Mouse (Mus musculus) G1E (cell line): ENCODE results near the gene Olfr224. TPM values are rescaled to one million over a fixed set of nuclear protein-coding genes. Genes with fewer than 3 reads are reported as not detected.

Source experiments
- ATAC-seq: 2 replicates; pipeline ENCODE4 v1.8.0; 2016; ENCODE audit warnings: mild to moderate bottlenecking; ENCODE audit not compliant: insufficient number of reproducible peaks, poor library complexity, low FRiP score, severe bottlenecking; ENCODE audit errors: extremely low read depth
- DNase-seq: peaks from one replicate; pipeline ENCODE4 v3.0.0; 2012; ENCODE audit warnings: low spot score
- H3K27me3 ChIP-seq: 2 replicates; pipeline ENCODE4 v1.6.1; 2012; ENCODE audit warnings: mild to moderate bottlenecking, low read length, inconsistent platforms; ENCODE audit not compliant: insufficient read depth
- H3K36me3 ChIP-seq: replicated peaks from 2 replicates; pipeline ENCODE3; 2012; ENCODE audit warnings: mild to moderate bottlenecking, inconsistent platforms
- H3K4me1 ChIP-seq: 2 replicates; pipeline ENCODE4 v1.6.1; 2012; ENCODE audit warnings: low read depth, low read length, inconsistent platforms, mixed read lengths; ENCODE audit not compliant: insufficient read depth
- H3K4me3 ChIP-seq: 2 replicates; pipeline ENCODE4 v1.5.1; 2012; ENCODE audit warnings: low read depth, mild to moderate bottlenecking, inconsistent platforms, low read length, moderate library complexity, mixed read lengths
- H3K9me3 ChIP-seq: replicated peaks from 2 replicates; pipeline ENCODE4 v1.6.1; 2012; ENCODE audit warnings: inconsistent platforms
- CTCF ChIP-seq: IDR thresholded peaks from 2 replicates; pipeline ENCODE4 v1.5.1; 2012; ENCODE audit warnings: low read depth, low read length, inconsistent platforms, mixed read lengths
- GATA1 ChIP-seq: IDR thresholded peaks from 2 replicates; pipeline ENCODE4 v1.6.1; 2012; ENCODE audit warnings: borderline replicate concordance, low read length, inconsistent platforms, mixed read lengths
- GATA2 ChIP-seq: IDR thresholded peaks from 2 replicates; pipeline ENCODE4 v1.6.1; 2012; ENCODE audit warnings: low read depth, low read length, inconsistent platforms, borderline replicate concordance
- POLR2AphosphoS5 ChIP-seq: IDR thresholded peaks from 2 replicates; pipeline ENCODE4 v1.6.1; 2012; ENCODE audit warnings: low read depth, low read length, inconsistent platforms; ENCODE audit not compliant: insufficient replicate concordance
- TAL1 ChIP-seq: conservative IDR thresholded peaks from 2 replicates; pipeline ENCODE4 v1.6.1; 2012; ENCODE audit warnings: low read depth, low read length, inconsistent platforms, mixed read lengths
- polyA plus RNA-seq: library from polyadenylated mRNA; stranded (reverse); fragments of >175 nt; gene quantifications from 2 replicates; pipeline ENCODE4 v1.2.3, GENCODE M21; 2012
- total RNA-seq, 2 experiments: library from RNA; stranded (forward) in 1 of 2; stranded (reverse) in 1 of 2; fragments of 200-1000 nt in 1 of 2; fragments of >200 nt in 1 of 2; fragmentation: Nextera tagmentation in 1 of 2; gene quantifications; 2 replicates each; pipeline ENCODE4 v1.2.3; 2014 to 2017

Gene Olfr224
- total and polyA plus RNA-seq, 3 experiments, result 0.11 TPM; not detected in 2

DNA sequence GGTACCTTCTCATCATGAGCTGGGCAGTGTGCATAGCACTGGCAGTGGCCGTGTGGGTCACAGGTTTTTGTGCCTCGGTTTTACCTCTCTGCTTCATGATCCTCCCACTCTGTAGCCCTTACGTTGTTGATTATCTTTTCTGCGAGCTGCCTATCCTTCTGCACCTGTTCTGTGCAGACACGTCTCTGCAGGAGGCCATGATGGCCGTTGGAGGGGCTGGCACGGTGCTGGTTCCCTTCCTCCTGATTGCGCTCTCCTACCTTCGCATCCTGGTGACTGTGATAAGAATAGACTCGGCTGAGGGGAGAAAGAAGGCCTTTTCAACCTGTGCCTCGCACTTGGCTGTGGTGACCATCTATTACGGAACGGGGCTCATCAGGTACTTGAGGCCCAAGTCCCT, 27.5 kb upstream of the Olfr224 start:
- no peak for DNase-seq
- no peaks in the 10 kb centered on the region for H3K9me3 ChIP-seq
- no peak overlapping the region for H3K4me3 ChIP-seq
- H3K27me3 ChIP-seq, result peaks cover 7% of the 10 kb centered on the region
- H3K36me3 ChIP-seq, result no peaks in the 10 kb centered on the region
- TF ChIP-seq GATA2, result no peak
- TF ChIP-seq GATA1, result no peak
- TF ChIP-seq POLR2AphosphoS5, result no peak
- TF ChIP-seq CTCF, result no peak
- TF ChIP-seq TAL1, result no peak
- ATAC-seq, result no peak
- H3K4me1 ChIP-seq, result no peaks in the 10 kb centered on the region

- Histone ChIP-seq H3K27me3 (peaks cover 5% of the 10 kb centered on the region), H3K4me3 (no peak within 1 kb of the TSS), H3K36me3 (no peaks in the 10 kb centered on the region), H3K4me1 (no peaks in the 10 kb centered on the region), H3K9me3 (no peaks in the 10 kb centered on the region)
- no peak for DNase-seq
- ATAC-seq, result no peak
- TF ChIP-seq GATA2 (no peak), GATA1 (no peak), CTCF (no peak), TAL1 (no peak), POLR2AphosphoS5 (no peak)
Measured at GRCm38 (mm10) chr11:58594814-58595213, 24.5 kb upstream of the Olfr224 start, which contains the start of gene Olfr324. Gene Olfr324, plus strand, starts transcription at chr11:58595114.

DNA sequence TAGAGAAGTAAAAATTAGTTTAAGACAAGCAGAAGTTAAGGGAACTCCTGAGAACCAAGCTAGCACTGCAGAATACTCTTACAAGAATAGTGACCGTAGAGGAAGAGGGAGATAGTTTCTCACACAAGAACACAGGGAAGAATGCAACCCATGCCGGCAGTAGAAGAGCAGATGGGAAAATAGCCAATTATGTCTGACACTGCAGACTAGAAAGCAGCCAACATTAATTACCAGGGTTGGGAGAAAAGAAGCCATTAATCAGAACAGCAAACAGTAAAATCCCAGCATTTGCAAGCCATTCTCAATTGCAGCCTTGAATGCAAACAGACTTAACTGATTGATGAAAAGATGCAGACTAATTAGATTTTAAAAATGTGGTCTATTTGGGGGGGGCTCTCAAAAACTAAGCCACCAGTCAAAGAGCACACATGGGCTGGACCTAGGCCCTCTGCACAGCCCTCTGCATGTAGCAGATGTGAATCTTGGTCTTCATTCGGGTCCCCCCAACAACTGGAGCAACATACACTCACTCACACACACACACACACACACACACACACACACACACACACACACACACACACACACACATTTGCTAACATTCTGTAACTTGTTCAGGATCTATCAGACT, 18.4 kb upstream of the Olfr224 start:
- Histone ChIP-seq H3K36me3 (no peaks in the 10 kb centered on the region), H3K4me3 (no peak overlapping the region), H3K27me3 (peaks cover 9% of the 10 kb centered on the region), H3K9me3 (no peaks in the 10 kb centered on the region), H3K4me1 (peaks cover 7% of the 10 kb centered on the region)
- no peak for TF ChIP-seq TAL1
- TF ChIP-seq GATA2, result no peak
- TF ChIP-seq POLR2AphosphoS5, result no peak
- no peak for TF ChIP-seq CTCF
- no peak for TF ChIP-seq GATA1
- DNase-seq, result no peak
- no peak for ATAC-seq

DNA sequence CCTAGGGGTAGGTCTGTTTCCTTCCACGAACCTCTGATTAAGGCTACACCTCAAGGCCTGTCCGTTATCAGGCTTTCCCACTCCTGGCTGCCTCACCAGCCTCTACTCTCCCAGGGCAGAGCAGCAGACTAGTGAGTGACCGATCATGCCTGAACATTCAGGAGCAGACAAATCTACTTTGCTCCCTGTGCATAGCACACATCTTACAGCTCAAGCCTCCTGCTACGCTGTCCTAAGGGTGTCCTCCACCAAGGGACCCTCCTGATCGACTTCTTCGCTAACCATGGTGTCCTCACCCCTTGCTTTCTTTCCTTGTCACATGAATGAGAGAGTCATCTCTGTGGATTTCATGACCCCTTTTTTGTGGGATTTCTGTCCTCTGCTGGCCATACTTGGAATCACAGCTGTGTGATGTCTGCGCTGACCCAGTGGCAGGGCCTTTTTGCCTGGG, 17.6 kb upstream of the Olfr224 start:
- Histone ChIP-seq H3K4me1 (peaks cover 7% of the 10 kb centered on the region), H3K9me3 (no peaks in the 10 kb centered on the region), H3K4me3 (peak overlapping the region; percentile 51; the same call in 1 of the 2 replicates), H3K36me3 (no peaks in the 10 kb centered on the region), H3K27me3 (peaks cover 9% of the 10 kb centered on the region)
- ATAC-seq (no peak; the same call in 1 of the 2 replicates), DNase-seq (peak; percentile 31)
- TF ChIP-seq POLR2AphosphoS5 (no peak), GATA1 (no peak), CTCF (peak; percentile 74)

- Histone ChIP-seq H3K27me3 (peaks cover 8% of the 10 kb centered on the region), H3K4me3 (no peak overlapping the region), H3K36me3 (no peaks in the 10 kb centered on the region), H3K9me3 (no peaks in the 10 kb centered on the region), H3K4me1 (peaks cover 3% of the 10 kb centered on the region; the same call in 1 of the 2 replicates)
- ATAC-seq (no peak), DNase-seq (no peak)
- TF ChIP-seq POLR2AphosphoS5 (no peak), CTCF (no peak), TAL1 (no peak), GATA1 (no peak), GATA2 (no peak)
Measured at GRCm38 (mm10) chr11:58578636-58579035, 8.3 kb upstream of the Olfr224 start.

GRCm38 (mm10) chr11:58577430-58577829, 7.1 kb upstream of the Olfr224 start, which contains the start of gene Olfr325:
Gene Olfr325, plus strand, starts transcription at chr11:58577730.
- no peak for ATAC-seq
- peaks cover 8% of the 10 kb centered on the region for H3K27me3 ChIP-seq
- no peaks in the 10 kb centered on the region for H3K9me3 ChIP-seq
- H3K4me1 ChIP-seq, result peaks cover 3% of the 10 kb centered on the region; the same call in 1 of the 2 replicates
- DNase-seq, result no peak
- no peak within 1 kb of the TSS for H3K4me3 ChIP-seq
- no peak for TF ChIP-seq POLR2AphosphoS5
- no peak for TF ChIP-seq GATA2
- TF ChIP-seq GATA1, result no peak
- TF ChIP-seq TAL1, result no peak
- no peak for TF ChIP-seq CTCF
- H3K36me3 ChIP-seq, result no peaks in the 10 kb centered on the region
